Mouse (Mus musculus): Measurements from ENCODE around the gene Sept12.

The Sept12 gene

GRCm38 (mm10) chr16:4937351-4938190, 60.1 kb downstream of the Sept12 start:
- DNase-seq (ENCODE audit: low spot score in 2 of 2), result no peak
